Mouse (Mus musculus) spleen, adult 2 months (tissue): ENCODE data around the gene Osbpl10. TPM values are rescaled to one million over a fixed set of nuclear protein-coding genes. Genes with fewer than 3 reads are reported as not detected.

ENCODE experiments used
- DNase-seq, 2 experiments: peaks; one replicate each; pipeline versions ENCODE4 v3.0.0 to v3.0.0-alpha.2; 2012 to 2021; ENCODE audit warnings: low spot score in 2 of 2, low read depth in 1 of 2
- H3K27ac ChIP-seq: fragments of 200-500 bp; 2 replicates; pipeline ENCODE4 v1.5.1; 2012; ENCODE audit warnings: low read length, inconsistent platforms; ENCODE audit not compliant: insufficient read depth
- H3K27me3 ChIP-seq: fragments of 200-500 bp; 2 replicates; pipeline ENCODE4 v1.6.1; 2012; ENCODE audit warnings: mild to moderate bottlenecking, moderate library complexity, low read length, inconsistent platforms; ENCODE audit not compliant: control insufficient read depth, insufficient read depth
- H3K36me3 ChIP-seq: fragments of 200-500 bp; 2 replicates; pipeline ENCODE4 v1.6.1; 2012; ENCODE audit warnings: mild to moderate bottlenecking, low read length, inconsistent platforms; ENCODE audit not compliant: control insufficient read depth, insufficient read depth
- H3K4me1 ChIP-seq: fragments of 200-500 bp; 2 replicates; pipeline ENCODE4 v1.6.1; 2011; ENCODE audit warnings: inconsistent platforms; ENCODE audit not compliant: control insufficient read depth, insufficient read depth, insufficient read length
- H3K4me3 ChIP-seq: fragments of 200-500 bp; 2 replicates; pipeline ENCODE4 v1.5.1; 2011; ENCODE audit warnings: mild to moderate bottlenecking, inconsistent platforms; ENCODE audit not compliant: insufficient read depth, insufficient read length; ENCODE audit errors: extremely low read depth
- CTCF ChIP-seq: fragments of 200-500 bp; IDR thresholded peaks from 2 replicates; pipeline ENCODE4 v1.5.1; 2011; ENCODE audit warnings: mild to moderate bottlenecking, inconsistent platforms; ENCODE audit not compliant: insufficient read depth, insufficient read length, insufficient replicate concordance; ENCODE audit errors: extremely low read depth
- POLR2A ChIP-seq: fragments of 200-500 bp; IDR thresholded peaks from 2 replicates; pipeline ENCODE4 v1.6.1; 2011; ENCODE audit warnings: low read depth, low read length, inconsistent platforms
- WGBS: fragments of 180-500 bp; shearing (Covaris S2); methylation state at CpG from one replicate; pipeline ENCODE4 v1.1.7; 2018; 5-methylcytosine and 5-hydroxymethylcytosine counted together
- polyA plus RNA-seq: library from polyadenylated mRNA; depleted of rRNA; stranded (reverse); fragments of >200 nt; gene quantifications from 2 replicates; pipeline ENCODE4 v1.2.3, GENCODE M21; 2012

Gene Osbpl10
- polyA plus RNA-seq, 1 experiment: 0.54 TPM

GRCm38 (mm10) chr9:115210535-115210934 lies 232.2 kb downstream of the Osbpl10 start:
- no peak overlapping the region for H3K27ac ChIP-seq
- 75% methylated on average over 12 of the region's 12 CpGs for WGBS
- peaks cover 4% of the 10 kb centered on the region for H3K4me1 ChIP-seq
- no peaks in the 10 kb centered on the region for H3K36me3 ChIP-seq
- no peak overlapping the region for H3K4me3 ChIP-seq
- no peaks in the 10 kb centered on the region for H3K27me3 ChIP-seq
- TF ChIP-seq CTCF (no peak), POLR2A (no peak)
- DNase-seq: no peak

DNA sequence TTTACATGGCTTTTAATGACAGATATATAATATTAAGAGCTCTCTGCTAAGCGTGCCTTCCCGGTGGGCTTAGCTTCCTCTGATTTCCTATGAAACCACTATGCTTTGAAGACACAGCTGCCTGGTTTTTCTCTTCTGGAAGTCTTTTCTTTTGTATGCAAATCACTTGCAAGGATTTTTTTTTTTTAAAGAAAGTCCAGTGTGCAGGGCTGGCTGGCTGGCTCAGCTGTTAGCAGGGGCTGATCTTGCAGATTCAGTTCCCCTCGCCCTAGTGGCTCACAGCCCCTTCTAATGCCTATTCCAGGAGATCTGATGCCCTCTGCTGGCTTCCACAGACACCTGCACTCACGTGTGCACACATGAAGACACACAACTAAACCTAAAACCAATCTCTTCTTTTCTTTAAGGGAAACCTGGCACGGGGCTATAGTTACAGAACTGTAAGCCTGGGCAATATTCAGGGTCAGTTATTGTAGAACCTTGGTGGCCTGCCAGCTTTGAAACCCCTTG lies 235.4 kb downstream of the Osbpl10 start:
- no peaks in the 10 kb centered on the region for H3K36me3 ChIP-seq
- H3K4me1 ChIP-seq: peaks cover 3% of the 10 kb centered on the region; the same call in 1 of the 2 replicates
- H3K27ac ChIP-seq: no peak overlapping the region
- no peak for DNase-seq
- no peak for TF ChIP-seq POLR2A
- no peak for TF ChIP-seq CTCF
- 86% methylated on average over 5 of the region's 5 CpGs for WGBS
- no peaks in the 10 kb centered on the region for H3K27me3 ChIP-seq
- H3K4me3 ChIP-seq: no peak overlapping the region

DNA sequence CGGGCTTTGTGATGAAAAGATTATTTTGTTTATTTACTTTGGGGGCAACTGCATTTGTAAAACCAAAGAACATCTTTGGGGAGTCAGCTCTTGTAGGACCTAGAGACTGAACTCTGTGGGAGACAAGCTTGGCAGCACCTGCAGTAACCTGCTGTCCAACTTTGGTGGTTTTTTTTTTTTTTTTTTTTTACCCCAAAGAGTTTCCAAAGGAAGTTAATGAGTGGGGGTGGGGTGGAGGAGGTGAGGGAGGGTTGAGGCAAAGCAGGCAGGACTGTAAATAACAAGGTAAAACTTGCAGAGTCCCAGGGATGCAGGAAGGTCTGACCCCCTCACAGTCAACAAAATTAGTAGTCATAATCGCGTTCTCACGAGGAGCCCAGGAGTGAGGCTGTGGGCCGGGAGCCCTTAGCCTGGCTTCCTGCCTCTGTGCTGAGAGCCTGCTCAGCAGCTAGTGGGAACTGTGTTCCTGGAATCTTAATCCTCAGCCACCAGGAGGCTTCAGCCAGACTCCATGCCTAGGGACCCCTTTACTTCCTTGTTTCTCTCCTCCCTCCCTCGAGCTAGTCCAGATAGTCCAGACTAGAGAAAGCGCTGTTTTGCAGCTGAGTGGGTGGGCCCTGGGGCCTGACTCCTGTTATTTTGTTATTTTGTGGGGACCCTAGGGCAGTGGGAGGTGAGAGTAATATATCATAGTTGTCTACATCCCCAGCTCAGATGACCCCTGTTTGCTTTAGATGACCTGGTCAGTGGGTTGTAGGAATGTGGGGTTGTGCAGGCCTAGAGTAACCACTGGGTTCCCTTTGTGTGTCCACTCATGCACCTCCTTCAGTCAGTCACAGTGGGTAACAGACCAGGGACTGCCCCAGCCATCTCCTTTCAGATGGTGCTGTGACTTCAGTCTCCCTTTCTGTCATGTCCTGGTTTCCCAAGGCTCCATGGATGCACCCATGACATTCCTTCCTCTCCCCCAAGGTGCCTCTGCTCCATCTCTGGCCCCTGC lies 236.5 kb downstream of the Osbpl10 start:
- TF ChIP-seq POLR2A: no peak
- TF ChIP-seq CTCF: no peak
- no peak for DNase-seq
- Histone ChIP-seq H3K27ac (no peak overlapping the region), H3K4me1 (peaks cover 3% of the 10 kb centered on the region; the same call in 1 of the 2 replicates), H3K27me3 (no peaks in the 10 kb centered on the region), H3K4me3 (no peak overlapping the region), H3K36me3 (no peaks in the 10 kb centered on the region)
- 38% methylated on average over 7 of the region's 7 CpGs for WGBS

- no peak for TF ChIP-seq POLR2A
- TF ChIP-seq CTCF: no peak
- no peak for DNase-seq
- no peaks in the 10 kb centered on the region for H3K36me3 ChIP-seq
- 85% methylated on average over 21 of the region's 21 CpGs for WGBS
- no peak overlapping the region for H3K27ac ChIP-seq
- H3K4me1 ChIP-seq: peaks cover 3% of the 10 kb centered on the region; the same call in 1 of the 2 replicates
- no peak overlapping the region for H3K4me3 ChIP-seq
- H3K27me3 ChIP-seq: no peaks in the 10 kb centered on the region
Measured at GRCm38 (mm10) chr9:115215830-115216701, 237.7 kb downstream of the Osbpl10 start.

DNA sequence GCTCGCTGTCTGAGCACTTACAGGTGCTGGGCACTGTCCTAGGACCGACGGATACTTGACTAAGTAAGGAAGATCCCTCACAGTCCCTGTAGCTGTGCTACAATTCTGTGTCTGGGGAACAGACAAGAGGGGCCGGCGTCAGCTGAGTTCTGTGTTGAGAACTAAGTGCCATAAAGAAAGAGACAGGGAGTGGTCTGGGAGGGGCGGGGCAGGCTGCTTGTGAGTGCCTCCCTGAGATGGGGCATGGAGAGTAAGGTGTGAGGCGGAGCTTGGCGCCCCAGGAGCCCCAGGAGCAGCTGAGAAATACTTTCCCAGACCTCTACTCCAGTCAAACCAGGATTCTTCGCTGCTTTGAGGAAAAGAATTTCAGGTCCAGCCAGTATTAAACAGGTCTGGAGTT lies 239.6 kb downstream of the Osbpl10 start:
- H3K4me1 ChIP-seq: peaks cover 3% of the 10 kb centered on the region; the same call in 1 of the 2 replicates
- no peak overlapping the region for H3K4me3 ChIP-seq
- H3K27me3 ChIP-seq: no peaks in the 10 kb centered on the region
- no peak overlapping the region for H3K27ac ChIP-seq
- DNase-seq: no peak
- no peak for TF ChIP-seq POLR2A
- no peaks in the 10 kb centered on the region for H3K36me3 ChIP-seq
- WGBS: 78% methylated on average over 9 of the region's 9 CpGs

DNA sequence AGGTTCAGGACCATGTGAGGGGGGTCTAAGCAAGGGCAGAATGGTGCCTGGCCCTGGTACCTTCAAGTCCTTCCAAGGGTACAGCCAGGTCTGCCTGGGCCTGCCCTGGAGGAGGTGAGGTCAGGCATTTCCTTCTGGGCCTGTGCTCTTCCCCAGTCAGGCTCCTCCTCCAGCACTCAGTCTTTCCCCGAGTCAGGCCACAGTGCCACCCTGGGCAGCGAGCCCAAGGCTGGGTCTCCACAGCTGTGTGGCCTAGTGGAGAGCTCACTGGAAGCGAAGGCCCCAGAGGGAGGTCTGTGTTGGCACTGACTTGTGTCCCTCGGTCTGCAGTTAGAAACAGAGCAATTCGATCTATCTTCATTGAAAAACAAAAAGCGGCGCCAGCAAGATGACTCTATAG lies 242.1 kb downstream of the Osbpl10 start:
- DNase-seq: no peak
- 60% methylated on average over 7 of the region's 7 CpGs for WGBS

DNA sequence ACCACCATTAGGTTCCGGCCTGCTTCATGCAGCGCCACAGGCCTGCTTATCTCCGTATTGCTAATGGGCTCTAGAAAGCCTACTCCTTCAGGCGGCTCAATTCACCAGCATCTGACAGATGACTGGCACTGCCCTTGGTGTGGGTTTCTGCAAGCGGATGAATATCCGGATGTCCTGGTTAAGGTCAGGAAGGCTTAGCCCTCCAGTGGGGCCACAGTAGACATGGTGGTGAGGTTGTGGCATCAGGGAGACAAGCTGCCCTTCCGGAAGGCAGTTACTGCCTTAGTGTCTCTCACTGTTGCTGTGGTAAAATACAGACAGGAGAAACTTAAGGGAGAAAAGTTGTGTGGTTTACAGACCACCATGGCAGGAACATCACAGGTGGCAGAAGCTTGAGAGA lies 242.9 kb downstream of the Osbpl10 start:
- no peaks in the 10 kb centered on the region for H3K36me3 ChIP-seq
- H3K4me3 ChIP-seq: no peak overlapping the region
- H3K27me3 ChIP-seq: no peaks in the 10 kb centered on the region
- WGBS: 78% methylated on average over 7 of the region's 7 CpGs
- TF ChIP-seq CTCF (no peak), POLR2A (no peak)
- no peaks in the 10 kb centered on the region for H3K4me1 ChIP-seq
- H3K27ac ChIP-seq: no peak overlapping the region
- no peak for DNase-seq

More for the DNA sequence above, 242.1 kb downstream of the Osbpl10 start:
- Histone ChIP-seq H3K4me3 (no peak overlapping the region), H3K27me3 (no peaks in the 10 kb centered on the region), H3K36me3 (no peaks in the 10 kb centered on the region), H3K27ac (no peak overlapping the region), H3K4me1 (no peaks in the 10 kb centered on the region)
- TF ChIP-seq POLR2A: no peak
- TF ChIP-seq CTCF: no peak
